Mouse (Mus musculus): ENCODE measurements around the gene Cabcoco1.

The Cabcoco1 gene

GRCm38 (mm10) chr10:68506242-68506641 lies 35.5 kb downstream of the Cabcoco1 start:
- no peak for DNase-seq

DNA sequence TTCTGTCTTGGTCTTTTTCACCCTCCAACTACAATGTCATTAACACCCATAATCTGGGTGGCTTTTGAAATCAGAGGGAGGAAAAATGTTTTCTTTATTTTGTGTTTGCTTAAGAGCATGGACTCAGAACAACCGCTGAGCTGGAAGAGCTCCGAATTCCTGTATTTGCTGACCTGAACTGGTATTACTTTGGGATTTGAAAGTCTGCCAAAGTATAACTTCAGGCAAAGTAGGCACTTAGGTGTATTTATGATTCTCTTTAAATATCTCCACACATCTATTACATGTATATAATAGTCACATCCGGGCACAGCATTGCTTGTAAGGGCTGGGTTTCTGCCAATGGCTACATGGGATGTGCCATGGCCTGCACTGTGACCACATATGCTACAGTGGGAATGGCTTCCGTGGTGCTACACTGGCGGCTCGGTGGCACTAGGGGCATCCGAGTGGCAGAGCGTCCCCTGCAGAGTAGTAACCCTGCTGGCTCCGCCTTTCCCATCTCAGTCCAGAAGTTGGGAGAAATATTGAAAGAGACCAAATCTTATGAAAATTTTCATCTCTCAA lies 37.0 kb downstream of the Cabcoco1 start:
- no peak for DNase-seq

- DNase-seq = no peak
These were observed 40.6 kb downstream of the Cabcoco1 start for GRCm38 (mm10) chr10:68501067-68501466.

- peak; percentile 16 for DNase-seq
These were observed 46.5 kb downstream of the Cabcoco1 start for GRCm38 (mm10) chr10:68495246-68495645.

GRCm38 (mm10) chr10:68491557-68491956 lies 50.1 kb downstream of the Cabcoco1 start:
- DNase-seq = peak; percentile 39

- no peak for DNase-seq
These were observed 50.9 kb downstream of the Cabcoco1 start for GRCm38 (mm10) chr10:68490781-68491180.

GRCm38 (mm10) chr10:68472799-68473198 lies 68.9 kb downstream of the Cabcoco1 start:
- peak; percentile 42 for DNase-seq

DNA sequence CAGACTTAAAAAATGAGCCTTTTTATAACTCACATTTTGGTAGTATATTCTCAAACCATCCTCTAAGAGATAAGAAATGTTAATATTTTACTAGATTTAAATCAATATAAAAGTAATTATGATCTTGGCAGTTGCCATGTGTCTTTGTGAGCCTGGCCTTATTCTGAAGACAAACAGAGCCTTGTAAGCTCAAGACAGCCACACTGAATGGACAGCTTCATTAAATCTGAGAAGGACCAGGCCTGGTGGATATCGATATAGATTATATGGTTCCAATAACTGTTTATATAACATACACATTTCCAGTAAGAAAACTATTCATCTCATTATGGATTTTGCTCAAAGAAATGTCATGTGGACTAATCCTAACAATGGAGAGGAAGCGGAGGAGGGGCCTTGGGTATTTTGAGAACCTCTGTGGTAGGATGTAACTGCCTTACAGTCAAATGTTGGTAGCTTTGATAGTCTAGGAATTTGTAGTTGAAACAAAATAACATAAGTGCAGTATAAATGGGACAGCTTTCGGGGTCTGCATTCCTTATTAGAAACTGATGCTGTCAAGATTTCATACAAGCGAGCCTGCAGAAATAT lies 75.9 kb downstream of the Cabcoco1 start:
- DNase-seq = no peak

- peak; percentile 89 for DNase-seq
These were observed 76.8 kb downstream of the Cabcoco1 start for GRCm38 (mm10) chr10:68464943-68465342.

DNA sequence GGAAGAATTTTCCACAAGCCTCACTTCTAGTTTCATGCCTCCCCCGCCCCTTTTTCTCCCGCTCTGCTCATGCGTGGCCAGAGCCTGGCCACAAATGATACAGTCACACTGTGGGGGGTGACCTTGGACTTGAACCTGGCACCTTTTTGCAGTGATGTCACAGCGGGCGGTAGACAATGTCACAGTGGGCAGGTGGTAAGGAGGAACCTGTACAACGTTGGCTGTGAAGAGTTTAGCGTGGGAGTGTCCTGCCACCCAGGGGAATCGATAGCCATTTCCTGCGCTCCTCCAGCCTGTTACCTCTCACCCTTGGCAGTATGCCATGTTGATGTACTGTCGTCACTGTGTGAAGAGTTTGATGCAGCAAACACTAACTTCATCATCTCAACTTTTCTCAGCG lies 81.9 kb downstream of the Cabcoco1 start:
- DNase-seq = peak; percentile 13

GRCm38 (mm10) chr10:68457019-68457418 lies 84.7 kb downstream of the Cabcoco1 start:
- DNase-seq = no peak

DNA sequence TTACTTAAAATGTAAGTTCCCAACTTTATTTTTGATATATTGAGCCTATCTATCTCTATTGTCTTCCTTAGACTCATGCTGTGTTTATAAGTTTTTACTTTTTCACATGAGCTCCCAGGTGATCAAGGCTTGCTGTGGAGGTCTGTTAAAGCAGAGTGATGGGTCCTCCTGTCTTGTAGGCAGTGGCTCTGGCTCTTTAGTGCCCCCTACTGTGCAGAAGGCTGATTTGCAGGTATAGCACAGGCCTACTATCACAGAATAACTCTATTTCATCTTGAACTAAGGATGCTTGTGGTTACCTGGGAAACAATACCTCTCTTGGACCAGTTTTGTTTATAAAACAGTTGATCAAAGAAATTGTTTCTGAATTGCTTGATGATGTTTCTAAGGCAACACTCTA lies 87.2 kb downstream of the Cabcoco1 start:
- no peak for DNase-seq

DNA sequence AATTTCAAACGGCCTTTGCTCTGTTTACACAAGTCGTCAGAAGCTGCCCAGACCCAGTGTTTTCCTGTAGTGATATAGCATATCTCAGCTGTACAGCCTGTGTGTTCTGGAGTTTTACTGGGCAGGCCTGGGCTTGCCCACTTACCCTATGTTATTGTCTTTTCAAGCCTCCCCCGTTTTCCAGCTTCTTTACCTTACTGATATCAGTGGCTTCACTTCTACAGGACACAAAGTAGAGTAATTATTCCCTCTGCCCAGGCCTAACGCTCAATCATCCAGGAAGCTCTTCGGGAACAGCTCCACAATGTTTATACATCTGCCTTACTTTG lies 94.9 kb downstream of the Cabcoco1 start:
- peak; percentile 29 for DNase-seq

DNA sequence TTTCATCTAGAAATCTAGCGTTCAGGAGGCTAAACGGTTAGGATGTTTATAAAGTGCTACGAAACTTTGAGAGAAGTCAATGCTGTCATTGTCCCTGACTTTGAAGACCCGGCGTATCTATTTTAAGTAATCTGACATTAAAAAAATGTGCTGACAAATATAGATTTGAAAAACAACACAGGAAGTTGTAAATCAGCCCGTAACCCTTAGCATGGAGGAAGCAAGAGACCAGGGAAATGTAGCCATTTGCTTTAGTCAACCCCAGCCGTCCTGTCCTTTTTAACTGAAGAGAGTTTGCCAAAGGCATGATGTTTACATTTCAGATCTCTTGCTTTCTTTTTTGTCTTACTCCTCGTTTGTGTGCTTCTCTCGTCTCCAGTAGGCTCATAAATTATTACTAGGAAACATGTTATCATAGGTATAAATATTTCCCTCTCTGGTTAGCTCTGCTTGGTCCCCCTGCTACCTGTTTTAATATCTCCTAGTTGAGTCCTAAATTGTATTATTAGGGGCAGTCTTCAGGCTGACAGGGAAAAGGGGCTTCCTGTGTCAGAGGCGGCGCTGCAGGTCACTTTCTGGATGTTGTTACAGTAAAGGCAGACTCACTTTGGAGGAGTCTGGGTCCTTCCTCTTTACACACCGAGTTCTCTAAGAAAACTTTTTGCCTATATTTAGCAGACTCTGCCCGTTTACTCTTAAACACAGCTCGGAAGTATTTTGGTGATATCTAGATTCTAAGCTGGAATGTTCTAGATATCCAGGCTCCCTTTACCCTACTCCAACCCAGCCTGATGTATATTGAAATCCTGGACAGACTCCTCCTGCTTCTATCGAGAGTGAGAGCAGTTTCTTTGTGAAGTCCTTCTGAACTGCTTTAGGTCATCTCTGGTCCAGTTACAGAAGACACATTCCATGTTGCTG lies 95.6 kb downstream of the Cabcoco1 start:
- DNase-seq = peak; percentile 52

DNA sequence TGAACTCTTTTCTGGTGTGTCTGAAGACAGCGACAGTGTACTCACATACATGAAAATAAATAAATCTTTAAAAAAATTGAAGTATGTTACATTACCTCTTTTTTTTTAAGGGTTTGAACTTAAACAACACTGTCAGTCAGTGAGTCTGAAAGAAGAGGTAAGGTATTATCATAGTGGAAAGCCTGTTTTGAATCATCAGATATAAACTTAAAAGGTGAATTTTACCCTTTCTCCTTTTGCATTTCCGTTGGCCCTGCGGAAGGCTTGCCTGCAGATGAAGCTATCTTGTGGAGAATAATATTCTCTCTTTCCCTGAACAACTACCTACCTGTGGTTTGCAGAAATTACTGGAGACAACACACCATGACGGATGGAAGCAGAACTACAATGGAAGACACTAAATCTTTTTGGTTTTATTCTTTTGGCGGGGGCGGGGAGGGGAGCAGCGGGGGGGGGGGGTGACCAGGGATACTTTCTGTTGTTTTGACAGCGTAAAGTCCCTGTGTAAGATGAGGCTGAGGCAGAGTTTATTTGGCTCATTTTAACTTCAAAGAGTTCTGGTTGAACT lies 96.4 kb downstream of the Cabcoco1 start:
- no peak for DNase-seq

DNA sequence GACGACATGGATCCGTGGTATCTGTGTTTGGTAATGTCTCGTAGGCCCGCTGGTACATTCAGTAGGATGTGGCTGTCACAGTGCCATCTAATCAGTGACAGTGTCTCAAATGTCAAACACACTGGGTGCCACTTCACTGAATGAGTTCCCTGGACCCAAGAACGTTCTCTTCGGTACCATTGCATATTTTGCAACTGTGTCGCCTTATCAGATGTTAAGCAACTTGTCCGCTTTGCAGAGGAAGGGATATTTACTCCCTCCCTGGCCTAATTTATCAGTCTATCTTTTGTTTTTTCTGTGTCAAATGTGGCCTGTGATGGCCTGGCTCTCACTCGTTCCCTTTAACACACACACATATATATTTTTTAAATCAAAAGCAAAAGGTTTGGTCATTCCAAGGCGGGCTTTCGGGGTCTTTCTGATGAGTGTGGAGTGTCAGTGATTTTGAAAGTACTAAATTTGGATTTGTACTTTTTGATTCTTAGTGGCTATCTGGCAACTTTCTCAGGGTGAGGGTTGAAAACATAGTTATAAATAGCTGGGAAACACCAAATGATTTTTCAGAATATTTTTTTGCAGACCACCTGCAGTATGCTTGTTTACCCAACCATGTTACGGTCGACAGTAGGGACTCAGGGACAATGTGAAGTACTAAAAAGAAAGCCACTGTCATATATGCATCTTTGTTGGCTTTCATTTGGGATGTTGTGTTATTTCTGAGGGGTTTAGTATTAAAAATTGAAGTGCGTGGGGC lies 97.2 kb downstream of the Cabcoco1 start:
- DNase-seq = no peak

GRCm38 (mm10) chr10:68443132-68443531 lies 98.6 kb downstream of the Cabcoco1 start:
- DNase-seq = no peak

GRCm38 (mm10) chr10:68442713-68443112 lies 99.0 kb downstream of the Cabcoco1 start:
- no peak for DNase-seq

DNA sequence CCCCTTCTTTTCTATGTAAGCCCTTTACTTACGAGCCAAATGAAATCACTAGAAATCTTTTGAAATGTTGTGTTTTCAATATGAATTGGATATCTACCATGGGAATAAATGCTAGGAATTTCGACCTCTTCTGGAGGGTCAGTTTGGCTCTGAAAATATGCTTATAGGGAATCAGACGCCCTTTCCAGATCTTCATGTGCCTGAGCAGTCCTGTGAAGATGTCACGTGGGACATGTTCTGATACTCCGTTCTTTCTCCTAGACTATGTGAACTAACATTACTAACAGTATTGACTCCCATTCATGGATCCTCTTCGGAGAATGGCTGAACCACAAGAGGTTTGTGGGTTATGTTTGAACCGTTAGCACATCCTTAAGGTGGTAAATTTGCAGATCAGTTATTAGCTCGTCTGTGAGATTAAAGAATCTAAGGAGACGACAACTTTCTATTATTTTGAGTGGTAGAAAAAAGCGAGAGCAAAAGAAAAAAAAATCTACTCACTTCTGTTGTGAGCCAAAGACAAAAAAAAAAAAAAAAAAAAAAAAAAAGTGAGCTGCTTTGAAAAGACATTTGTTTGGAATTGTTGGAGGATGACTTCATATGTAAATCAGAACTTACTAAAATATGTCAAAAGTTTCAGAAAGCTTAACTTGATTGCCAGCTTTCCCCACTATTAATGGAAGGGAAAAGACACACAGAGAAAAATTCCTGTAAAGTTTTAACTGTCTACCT lies 99.6 kb downstream of the Cabcoco1 start:
- no peak for DNase-seq

DNA sequence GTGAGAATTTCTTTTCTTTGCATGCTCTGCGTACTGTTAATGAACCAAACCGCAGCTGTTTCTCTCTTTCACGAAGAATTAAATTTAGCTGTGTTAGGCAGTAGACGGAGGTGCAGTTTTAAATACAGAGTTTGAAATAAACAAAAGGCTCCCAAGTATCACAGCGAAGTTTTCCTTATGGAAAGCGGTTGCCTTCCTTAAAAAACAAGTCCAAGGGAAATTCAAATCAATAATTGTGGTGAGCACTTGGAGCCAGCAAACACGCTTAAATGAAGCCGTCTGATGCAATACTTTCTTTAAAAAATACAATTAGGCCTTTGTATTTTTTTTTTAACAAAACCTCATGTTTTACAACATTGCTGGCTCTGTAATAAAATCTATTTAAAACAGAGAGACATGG lies 101.2 kb downstream of the Cabcoco1 start:
- DNase-seq = no peak

GRCm38 (mm10) chr10:68435754-68436153 lies 105.9 kb downstream of the Cabcoco1 start:
- DNase-seq = no peak

- DNase-seq = no peak
These were observed 106.6 kb downstream of the Cabcoco1 start for GRCm38 (mm10) chr10:68435001-68435560.

Measured in kidney, postnatal 14 days (tissue).